Mouse (Mus musculus) embryo, embryonic 11 days (tissue): ENCODE data around the gene Atp5d.
A peak's percentile ranks its signal among the peaks of the same experiment; 100 is the strongest.

Source experiments
- DNase-seq: peaks from one replicate; pipeline ENCODE4 v3.0.0-alpha.2; 2015

The Atp5d gene

DNA sequence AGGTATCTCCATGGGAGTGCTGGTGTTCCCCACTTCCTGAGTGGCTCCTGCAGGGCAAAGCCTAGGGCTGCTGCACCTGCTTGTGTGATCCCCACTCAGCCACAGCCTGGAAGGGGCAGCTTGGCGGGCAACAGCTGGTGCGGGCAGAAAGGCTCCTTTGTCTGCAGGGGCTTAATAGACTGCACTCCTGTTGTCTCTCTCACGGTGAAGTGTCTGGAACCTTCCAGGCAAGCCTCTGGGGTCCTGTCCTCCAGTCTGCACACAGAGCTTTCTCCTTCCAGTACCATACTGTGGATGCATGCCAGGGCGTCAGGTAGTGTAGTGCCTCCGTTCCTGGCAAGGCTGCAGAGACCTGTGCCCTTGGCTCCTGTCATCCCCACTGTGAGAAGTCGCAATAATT lies 19.9 kb upstream of the Atp5d start:
- no peak for DNase-seq

DNA sequence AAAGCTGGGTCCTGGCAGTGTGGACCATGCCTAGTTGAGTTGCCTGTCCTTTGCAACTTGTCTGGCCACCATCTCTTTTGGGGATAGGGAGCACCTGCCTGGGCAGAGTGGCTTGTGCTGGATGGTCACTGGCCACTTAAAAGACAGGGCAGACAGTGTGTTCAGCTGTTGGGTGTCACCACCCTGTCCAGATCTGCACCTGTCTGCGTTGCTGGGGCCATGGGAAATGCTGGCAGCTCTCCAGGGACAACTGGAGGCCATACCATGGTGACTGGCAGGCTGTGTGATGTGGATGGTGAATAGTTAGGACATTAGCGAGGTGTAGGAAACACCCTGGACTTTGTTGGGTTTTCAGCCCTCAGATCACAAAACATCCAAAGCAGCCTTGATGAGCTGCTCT lies 18.3 kb upstream of the Atp5d start:
- no peak for DNase-seq

DNA sequence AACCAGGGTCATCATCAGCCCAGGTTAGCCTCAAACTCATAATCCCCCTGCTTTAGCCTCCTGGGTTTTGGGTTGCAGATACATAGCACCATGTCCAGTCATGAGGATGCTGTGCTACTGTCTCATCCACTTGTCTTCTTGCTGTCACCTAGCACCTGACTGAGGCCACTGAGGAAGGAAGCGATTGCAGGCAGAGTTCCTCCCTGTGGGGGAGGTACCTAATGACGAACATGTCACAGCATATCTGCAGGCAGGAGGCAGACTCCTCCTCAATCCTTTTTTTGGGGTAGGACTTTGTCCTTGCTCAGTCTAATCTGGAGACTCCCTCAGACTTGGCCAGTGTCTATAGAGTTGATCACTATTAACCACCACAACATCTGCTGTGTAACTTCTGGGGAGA lies 16.8 kb upstream of the Atp5d start:
- no peak for DNase-seq

DNA sequence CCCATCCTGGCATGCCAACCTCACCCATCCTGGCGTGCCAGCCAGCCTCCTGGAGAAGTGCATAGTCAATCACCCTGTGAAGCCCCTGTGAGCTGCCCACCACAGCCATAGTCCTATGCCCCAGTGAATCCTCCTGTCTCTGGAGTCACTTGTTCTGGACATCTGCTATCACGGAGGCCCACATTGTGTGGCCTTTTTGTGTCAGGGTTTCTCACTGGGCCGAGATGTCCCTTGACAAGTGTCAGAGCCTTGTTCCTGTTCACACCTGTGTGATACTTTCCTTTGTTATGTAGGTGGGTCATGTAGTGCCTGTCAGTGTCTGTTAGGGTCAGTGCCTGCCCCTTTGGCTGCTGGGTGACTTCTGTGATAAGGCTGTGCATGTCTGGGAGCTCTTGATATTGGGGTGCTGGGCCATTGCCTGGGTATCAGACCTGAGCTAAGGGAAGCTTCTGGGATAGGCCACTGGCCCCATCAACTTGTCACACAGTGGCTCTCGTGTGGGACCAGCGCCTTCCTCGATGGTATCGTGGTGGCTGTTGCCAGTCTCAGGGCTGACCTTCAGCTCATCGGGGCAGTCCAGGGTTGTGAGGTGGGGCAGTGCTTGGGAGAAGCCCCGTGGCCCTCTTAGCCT lies 14.4 kb upstream of the Atp5d start:
- no peak for DNase-seq

DNA sequence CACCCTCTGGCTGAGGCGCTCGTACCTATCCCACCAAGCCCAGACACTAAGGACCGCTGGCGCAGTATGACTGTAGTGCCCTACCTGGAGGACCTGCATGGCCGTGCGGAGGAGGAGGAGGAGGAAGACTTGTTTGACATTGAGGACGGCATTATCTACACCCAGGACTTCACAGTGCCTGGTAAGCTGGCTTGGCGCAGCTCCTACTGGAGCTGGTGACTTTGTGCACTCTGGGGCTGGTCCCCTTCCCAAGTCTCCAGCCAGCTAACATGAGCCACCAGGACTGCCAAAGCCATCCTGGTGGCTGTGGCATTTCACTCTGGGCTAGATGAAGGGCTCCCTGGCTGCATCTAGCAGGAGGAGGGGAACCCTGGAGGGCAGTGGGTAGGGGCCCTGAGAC lies 10.5 kb upstream of the Atp5d start:
- DNase-seq: no peak

DNA sequence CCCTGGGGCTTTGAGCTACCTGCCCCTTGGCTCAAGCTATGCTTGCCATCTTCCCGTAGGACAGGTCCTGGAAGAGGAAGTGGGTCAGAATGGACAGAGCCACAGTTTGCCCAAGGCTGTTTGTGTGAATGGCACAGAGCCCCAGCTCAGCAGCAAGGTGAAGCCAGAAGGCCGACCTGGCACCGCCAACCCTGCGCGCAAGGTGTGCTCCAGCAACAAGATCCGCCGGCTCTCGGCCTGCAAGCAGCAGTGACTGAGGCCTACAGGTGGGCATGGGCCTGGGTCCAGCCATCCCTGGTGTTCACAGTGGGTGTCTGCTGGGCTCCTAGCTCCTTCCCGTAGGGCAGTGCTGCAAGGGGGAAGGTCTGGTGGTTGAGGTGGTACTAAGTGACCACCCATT lies 8.6 kb upstream of the Atp5d start:
- no peak for DNase-seq

DNA sequence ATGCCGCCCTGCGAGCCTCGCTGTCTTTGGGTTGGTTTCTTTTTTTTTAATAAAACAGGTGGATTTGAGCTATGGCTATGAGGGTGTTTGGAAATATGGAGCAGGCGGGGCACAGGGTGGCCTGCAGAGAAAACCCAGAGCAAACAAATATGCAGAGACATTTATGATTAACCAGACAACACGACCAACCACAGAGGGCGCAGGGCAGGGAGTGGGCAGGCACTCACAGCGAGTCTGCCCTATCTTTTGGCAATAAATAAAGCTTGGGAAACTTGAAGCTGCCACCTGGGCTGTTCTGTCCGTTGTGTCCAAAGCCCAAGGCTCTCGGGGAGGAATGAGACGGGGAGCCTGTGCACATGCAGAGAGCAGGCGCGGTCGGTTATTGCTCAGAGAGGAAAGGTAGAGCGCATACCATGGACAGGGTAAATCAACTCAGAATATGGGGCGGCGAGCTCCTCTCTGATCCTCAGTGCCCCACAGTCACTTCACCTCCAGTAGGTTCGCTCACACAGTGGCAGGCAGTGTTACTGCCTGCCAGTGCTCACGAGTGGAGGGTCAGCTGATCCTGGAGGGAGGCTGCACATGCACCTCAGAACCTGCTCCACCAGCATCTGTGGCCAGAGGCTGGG lies 7.9 kb upstream of the Atp5d start:
- no peak for DNase-seq

DNA sequence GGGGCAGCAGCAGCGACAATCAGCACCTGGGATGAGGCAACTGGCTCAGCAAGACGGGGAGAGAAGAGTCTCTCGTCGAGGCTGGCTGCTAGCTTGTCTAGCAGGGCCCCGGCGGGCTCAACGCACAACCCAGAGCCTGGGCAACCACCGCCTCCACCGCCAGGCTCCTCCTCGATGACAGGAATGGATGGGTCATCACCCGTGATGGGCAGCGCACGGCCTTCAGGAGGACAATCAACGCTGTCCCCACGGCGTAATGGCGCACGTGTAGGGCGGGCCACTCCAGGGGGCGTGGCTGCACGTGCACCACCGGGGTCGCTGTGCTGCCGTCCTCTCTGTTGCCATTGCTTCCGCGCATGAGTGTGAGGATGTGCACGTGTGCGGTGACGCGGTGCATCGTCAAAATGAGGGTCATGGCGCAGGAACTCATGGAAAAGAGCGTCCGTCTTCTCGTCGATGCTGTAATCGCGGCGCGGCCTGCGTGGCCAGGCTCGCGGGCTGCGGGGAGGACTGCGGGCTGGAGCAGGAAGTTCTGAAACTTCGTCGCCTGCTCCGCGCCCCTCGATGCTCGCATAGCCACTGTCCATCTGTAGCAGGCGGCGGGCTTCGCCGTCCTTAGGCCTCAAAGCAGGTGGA lies 7.0 kb upstream of the Atp5d start:
- peak; percentile 77 for DNase-seq

DNA sequence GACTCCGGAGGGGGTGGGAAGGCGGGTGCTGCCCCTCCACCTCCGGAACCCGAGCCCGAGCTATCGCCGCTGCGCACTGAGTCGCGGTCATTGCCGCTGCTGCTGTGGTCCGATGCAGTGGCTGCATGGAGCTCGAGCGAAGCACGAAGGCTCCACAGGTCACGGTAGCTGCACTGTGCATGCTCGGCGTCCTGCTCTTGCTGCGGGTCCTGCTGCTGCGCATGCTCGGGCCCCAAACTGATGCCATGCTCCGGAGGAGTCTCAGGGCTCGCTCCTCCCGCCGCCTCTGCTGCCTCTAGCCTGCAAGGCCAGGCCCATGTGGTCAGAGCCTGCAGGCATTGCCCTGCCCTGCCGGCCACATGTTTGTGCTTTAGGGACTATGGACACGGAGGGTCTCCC lies 6.5 kb upstream of the Atp5d start:
- DNase-seq: peak; percentile 49

DNA sequence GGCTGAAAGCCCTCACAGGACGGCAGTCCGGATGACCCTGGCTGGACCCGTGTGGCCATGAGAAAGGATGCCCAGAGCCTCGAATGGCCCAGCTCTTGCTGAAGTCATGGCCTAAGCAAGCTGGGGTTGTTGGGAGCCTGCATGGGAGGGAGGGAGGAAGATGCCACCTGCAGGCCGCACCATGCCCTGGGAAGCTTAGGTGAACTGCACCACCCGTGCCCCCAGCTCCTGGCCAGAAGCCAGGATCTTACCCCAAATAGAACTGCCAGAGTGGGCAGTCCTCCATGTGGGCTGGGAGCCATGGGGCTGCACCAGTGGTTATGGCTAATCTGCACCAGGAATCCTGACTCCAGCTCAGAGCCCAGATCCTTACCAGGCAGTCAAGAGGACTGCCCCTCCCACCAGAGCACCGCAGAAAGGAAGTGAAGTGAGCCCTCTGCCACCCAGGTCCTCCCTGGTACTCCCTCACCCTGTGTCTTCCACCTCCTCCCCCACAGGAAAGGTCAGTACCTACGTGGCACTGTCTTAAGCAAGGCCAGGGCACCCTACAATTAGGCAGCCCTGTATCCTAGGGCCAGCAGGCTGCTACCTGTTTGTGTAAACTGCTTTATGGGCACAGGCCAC lies 5.1 kb upstream of the Atp5d start:
- no peak for DNase-seq

DNA sequence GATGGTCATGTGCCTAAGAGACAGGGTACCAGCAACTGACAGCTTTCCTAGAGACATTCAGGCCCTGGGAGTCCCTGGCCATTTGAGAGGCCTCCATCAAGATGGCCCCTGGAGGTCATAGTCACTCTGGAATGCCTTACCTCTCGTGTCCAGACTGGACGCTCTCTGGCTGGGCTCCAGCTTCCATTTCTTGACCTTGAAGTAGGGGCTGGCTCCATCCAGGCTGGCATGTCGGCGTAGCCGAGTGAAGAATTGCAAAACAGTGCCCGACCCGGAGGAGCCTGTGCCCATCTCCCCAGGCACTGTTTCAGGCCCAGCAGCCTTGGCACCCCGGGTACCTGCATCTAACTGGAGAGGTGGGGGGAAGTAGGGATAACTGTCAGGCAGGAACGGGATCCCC lies 4.0 kb upstream of the Atp5d start:
- no peak for DNase-seq

DNA sequence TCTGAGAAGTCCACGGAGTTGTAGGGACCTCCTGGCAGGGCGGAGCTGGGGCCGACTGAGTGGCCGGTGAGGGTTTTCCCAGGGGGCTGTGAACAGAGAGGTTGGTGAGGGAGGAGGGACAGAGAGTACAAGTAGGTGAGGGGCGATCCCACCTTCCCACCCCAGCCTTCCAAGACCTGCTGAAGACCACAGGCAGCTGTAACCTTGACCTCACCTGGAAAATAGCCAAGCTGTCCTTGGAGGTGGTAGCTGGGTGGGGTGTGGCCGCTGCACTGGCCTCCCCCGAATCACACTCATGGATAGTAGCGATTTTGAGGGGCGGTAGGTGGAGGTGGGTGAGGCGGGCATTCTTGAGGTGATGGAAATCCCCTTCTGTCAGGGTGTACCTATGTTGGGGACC lies 3.3 kb upstream of the Atp5d start:
- DNase-seq: no peak

DNA sequence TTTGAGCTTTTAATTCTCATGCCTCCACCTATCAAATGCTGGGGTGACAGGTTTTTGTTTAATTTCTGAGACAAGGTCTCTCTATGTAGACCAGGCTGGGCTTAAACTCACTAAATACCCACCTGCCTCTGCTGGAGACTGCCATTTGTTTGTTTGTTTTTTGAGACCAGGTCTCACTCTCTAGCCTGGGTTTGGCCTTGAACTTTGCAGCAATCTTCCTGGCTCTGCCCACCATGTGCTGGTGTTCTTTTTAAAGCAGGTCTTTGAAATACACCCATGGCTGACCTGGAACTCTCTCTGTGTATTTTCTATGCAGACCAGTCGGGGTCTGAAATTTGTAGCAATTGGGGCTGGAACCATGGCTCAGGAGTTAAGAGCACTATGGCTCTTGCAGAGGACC lies 2.8 kb upstream of the Atp5d start:
- no peak for DNase-seq

DNA sequence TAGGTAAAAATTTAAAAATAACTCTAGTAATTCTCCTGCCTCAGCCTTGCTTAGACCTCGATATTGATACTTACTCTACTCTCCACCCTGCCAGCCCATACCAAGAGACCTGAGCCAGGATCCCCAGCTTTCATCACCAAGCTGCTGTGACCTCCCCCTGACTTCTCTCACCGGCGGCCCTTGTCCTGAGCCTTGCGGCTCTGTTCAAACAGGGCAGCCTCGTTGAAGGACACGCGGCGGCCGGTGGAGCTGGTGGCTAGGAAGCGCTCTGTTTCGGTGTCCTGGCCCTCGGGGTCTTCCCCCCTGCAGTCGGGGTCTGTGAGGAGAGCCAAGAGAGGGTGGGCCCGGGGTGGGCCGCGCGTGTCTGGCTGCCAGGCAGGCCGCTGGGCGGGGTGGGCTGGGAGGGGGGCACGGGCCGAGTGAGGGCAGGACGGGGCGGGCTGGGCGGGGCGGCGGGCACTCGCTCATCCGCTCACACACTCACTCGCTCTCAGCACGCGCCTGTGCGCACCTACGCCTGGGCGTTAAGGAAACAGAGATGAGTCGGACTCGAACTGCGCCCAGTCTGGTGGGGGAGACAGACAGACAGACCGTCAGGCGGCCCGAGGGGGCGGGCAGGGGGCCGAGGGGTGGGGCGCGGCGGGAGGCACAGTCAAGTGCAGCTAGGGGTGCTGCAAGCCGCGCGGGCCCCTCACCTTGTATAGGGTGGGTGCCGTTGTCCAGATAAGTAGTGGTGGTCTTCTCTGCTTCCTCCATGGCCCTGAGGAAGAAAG lies 2.1 kb upstream of the Atp5d start:
- DNase-seq: no peak

DNA sequence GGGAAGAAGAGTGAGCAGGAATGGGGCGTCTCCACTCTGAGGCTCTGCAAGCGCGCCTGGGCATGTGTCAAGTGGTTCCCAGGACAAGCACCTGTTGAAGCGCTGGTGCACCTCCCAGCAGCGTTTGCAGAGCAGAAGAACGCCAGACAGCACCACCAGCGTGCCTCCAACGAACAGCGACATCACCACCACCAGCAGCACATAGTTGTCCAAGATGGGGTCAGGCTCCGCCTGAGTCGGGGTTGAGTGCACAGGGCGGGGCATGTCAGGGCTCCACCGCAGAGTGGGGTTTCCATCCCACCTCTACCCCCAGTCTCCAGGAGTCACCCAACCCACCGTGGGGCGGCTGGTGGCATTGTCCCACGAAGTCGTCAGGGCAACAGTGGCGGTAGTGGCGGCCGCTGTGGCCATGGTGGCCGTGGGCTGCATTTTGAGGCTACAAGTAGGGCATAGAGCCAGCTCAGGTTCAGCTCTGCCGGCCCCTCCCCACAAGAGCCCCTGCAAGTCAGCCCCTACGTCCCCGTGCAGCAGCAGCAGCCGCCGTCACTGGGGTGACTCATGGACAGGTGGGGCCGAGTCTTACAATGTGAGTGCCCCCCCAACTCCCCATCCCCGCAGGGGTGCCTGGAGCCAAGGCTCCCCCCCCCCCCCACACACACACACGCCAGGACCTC lies 1.3 kb upstream of the Atp5d start:
- DNase-seq: no peak

DNA sequence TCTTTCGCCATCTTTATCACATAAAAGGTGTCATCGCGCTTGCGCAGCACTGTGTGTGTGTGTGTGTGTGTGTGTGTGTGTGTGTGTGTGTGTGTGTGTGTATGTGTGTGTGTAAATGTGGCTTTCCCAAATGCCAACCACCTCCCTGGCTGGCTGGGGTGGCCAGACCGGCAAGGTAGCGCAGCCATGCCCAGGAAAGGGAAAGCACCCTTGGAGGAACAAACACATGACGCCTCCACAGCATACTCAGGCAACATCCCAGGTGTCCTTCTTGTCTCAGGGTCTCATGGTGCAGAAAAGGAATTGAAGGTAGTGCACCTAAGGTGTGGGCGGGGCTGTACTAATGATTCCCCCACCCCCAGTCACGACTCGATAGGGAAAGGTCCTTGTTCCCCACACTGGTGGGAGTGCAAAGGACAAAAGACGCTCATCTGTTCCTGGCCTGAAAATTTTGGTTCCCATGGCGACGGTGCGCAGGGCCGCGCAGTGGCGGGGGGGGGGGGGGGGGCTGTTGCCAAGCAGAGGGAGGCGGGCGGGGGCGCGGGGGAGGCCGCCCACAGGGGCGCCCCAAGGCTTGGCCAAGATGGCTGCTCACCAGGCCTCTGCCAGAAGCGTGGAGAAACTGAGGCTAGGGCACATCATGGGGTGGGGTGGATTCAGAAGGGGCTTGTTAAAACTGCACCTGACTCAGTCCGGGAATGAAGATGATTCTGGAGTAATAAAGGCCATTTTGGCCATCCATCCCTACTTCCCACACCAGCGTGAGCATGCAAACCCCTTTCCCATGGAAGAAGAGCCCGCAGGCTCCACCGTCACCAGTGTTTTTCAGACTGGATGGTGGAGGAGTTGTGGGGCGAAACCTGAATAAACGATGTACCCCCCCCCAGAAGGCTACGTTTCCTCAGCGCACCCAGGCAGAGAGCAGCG lies 543 bp upstream of the Atp5d start:
- peak; percentile 44 for DNase-seq

DNA sequence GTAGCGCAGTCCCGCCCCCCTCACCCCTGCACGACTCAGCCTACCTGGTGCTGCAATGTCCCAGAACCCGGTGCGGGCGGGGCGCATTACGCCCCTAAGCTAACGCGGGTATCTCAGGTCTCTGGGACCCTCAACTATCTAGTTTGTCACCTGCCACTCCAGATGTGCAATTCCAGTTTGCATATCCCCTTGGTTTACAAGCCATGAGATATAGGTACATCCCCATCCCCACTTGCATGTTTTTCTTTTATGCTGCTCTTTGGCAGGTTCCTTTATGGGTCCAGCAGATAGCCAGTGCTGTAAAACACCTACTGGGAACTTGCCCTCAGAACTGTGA lies 975 bp downstream of the Atp5d start:
- DNase-seq: no peak

DNA sequence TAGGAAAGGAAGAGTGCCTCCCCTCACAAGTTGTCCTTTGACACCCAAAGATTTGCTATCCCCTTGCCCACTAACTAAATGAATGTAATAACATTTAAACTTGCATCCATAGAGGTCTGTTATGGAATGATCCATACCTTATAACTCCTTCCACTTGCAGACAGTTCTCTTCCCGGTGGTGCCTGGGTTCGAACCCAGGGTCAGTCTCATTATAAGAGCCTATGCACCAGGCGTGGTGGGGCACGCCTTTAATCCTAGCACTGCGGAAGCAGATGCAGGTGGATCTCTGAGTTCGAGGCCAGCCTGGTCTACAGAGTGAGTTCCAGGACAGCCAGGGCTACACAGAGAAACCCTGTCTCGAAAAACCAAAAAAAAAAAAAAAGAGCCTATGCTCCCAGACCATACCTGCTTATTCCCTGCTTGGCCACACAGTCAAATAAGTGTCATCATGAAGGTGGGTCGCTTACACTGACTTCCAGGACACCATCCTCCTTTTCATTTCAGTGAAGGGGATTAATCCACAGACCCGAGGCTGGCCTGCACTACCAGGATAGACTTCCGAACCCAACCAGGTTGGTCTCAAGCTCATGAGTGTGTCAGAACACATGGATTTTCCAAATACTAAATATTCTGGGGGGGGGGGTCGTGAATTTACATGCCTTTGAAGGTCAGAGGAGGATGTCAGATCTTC lies 1.7 kb downstream of the Atp5d start:
- no peak for DNase-seq

DNA sequence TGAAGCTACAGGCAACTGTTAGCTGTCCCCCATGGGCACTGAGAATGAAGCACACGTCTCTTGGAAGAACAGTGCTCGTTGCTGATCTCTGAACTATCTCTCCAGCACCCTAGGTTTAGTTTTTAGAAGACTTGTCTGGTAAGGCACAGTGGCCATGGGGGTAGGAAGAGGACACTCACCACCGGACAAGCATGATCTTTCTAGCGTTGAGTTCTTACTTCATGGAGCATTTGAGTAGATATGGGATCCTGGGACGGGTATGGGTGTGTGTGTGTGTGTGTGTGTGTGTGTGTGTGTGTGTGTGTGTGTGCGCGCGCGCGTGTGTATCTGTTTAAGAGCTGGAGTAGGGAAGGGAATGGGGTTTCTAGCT lies 2.2 kb downstream of the Atp5d start, which contains the start of gene Cbarp:
TSS of gene Cbarp (minus strand) at position 170 of the 370 bp plus-strand sequence.
- no peak for DNase-seq

DNA sequence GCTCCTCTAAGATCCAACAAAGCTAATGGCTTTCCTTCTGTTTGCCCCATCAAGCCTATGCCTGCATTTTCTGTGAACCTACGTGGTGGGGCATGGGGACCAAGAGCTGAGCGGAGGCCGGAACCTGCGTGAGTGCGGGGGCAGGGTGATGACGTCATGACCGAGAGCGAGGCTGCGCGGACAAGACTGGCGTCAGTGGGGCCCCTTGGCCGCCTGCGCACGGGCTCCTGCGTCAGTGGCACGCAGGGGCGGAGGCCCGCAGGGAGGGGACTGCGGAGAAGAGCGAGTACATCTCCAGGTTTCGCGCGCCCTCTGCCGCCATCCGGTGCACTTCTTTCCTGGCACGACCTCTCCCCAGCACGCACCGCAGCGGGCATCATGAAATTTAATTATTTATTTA lies 2.8 kb downstream of the Atp5d start:
- DNase-seq: peak; percentile 96
